Mouse (Mus musculus) bone marrow, adult 2 months (tissue): Measurements from ENCODE around the gene Wtap.

Source experiments
- CTCF ChIP-seq: fragments of 200-500 bp; IDR thresholded peaks from 2 replicates; pipeline ENCODE4 v1.5.1; 2011; ENCODE audit warnings: low read length, control low read depth; ENCODE audit not compliant: control insufficient read depth, insufficient read depth
- POLR2A ChIP-seq: fragments of 200-500 bp; IDR thresholded peaks from 2 replicates; pipeline ENCODE4 v1.6.1; 2011; ENCODE audit warnings: low read depth, mild to moderate bottlenecking, control low read depth, low read length, borderline replicate concordance; ENCODE audit not compliant: control insufficient read depth

- no peak for TF ChIP-seq CTCF
- TF ChIP-seq POLR2A = no peak
Observed at GRCm38 (mm10) chr17:12963476-12963875, 30.5 kb downstream of the Wtap start.
